Mouse (Mus musculus) neural tube, embryonic 10.5 days (tissue): ENCODE measurements at regions not wholly inside any gene's neighbourhood (a gene's known extent, or its start where the extent isn't known, plus 50 kb on each side); places are given as distances from the start of the nearest gene placed in this dataset.

Source experiments
- DNase-seq: peaks from one replicate; pipeline ENCODE4 v3.0.0-alpha.2; 2017; ENCODE audit warnings: low spot score; ENCODE audit errors: extremely low spot score

- DNase-seq = no peak
These were observed 1119.2 kb upstream of the Adgrl2 start for GRCm38 (mm10) chr3:150109561-150109960.

GRCm38 (mm10) chr3:150112231-150112630 lies 1121.9 kb upstream of the Adgrl2 start:
- DNase-seq = no peak

DNA sequence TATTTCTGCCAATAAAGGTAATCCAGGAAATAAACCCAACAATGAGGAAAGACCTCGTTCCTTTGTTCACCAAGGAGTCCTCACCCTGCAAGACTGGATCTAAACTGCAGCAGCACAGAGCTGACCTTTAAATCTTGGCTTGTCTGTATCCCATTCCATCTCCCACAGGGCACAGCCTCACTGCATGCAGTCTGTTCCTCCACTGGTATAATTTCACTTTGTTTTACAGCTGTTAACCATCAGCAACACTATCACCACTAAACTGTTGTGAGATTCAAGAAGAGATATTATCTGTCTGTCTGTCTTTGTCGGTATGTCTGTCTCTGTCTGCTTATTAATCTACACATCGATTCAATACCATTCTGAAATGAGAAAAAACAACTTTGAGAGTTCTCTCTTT lies 1129.5 kb upstream of the Adgrl2 start:
- no peak for DNase-seq

DNA sequence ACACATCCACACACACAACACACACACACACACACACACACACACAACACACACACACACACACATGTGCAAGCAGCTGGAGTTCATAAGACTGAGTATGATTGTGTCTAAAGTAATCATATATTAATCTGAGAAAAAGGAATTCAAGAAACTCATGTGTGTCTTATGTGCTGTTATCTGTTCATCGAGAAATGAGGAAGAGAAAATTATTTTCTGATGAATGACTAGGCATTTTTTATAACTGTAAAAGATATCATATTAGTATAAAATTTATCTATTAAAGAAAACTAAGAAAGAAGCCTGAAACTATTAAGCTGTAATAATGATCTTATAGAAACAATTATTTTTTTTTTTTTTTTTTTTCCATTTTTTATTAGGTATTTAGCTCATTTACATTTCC lies 1156.3 kb upstream of the Adgrl2 start:
- no peak for DNase-seq

DNA sequence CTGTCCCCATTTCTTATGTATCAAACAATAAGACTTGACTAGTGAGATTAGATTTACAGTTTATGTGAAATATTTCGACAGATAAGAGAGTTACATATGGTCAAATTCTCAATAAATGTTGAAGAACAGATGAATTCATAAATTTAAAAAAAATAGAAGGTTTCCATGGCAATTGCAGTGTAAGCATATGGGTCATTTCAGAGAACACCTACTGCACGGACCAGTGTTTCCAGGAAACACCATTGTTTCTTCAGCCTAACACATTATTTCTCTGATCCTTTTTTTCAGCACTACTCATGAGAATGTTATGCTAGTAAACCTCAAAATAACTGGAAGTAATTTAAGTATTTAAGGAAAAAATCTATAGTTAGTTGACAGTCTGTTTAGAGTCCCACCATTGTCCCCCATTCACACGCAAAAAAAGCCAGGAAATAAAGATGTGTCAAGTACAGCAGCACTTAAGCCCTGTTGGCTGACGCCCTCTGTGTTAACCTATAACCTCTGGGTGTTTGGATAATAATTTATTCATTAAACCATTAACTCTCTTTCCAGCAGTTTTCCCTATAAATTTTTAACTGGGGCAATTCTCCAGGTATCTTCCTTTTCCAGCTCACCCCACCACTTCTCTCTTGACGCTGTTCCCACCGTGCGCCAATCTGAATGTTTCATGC lies 1160.9 kb upstream of the Adgrl2 start:
- no peak for DNase-seq

DNA sequence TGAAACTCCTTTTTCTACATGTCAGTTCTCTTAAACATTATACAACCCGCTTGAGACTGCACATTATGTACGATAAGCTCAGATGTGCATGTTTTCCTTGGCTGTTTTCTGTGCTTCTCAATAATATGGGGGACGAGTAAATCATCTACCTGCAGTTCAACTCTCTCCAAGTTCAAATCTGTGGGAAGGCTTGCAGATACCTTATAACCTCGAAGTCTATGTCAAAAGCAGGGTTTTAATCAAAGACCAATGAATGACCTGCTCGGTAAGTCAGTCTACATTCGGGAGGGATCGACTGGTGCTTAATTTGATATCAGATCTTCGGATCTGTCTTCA lies 1161.4 kb upstream of the Adgrl2 start:
- DNase-seq = no peak

DNA sequence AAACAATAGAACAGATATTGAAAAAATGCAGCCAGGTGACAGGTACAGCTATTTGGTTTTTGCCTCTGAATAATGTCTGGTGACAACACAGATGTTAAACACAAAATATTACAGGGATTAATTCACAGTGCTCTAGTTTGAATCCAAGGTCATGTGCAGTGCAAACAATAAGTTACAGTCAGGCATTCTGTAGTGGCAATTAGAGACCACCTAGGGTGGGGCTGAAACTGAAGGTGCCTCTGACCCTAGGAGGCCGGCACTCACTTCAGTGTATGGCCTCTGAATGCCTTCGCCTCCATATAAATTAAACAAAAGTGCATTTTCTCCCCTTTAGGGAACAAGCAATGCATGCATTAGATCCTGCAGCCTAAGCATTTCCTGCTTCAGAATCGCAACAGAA lies 1162.5 kb upstream of the Adgrl2 start:
- DNase-seq = no peak

GRCm38 (mm10) chr3:150185807-150186206 lies 1195.5 kb upstream of the Adgrl2 start:
- DNase-seq = no peak

DNA sequence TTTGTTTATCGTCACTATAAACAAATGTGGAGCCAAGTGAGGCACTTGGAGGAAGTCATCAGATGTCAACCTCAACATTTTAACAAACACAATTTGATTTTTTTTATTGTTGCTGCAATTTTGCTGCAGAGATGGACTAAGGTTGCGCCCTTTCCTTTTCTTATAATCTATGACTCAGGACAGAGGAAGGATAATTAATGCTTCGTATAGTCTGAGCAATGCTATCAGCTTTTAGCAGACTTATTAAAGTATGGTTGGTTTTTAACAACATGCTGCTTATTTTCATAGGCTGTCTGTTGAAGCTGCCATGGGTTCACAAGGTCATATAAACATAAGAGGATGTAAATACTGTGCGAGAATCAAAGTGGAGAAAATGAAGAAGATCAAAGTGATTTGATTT lies 1202.8 kb upstream of the Adgrl2 start:
- no peak for DNase-seq

GRCm38 (mm10) chr3:150198492-150198891 lies 1208.1 kb upstream of the Adgrl2 start:
- DNase-seq = no peak

- DNase-seq = no peak
These were observed 1215.5 kb upstream of the Adgrl2 start for GRCm38 (mm10) chr3:150205902-150206301.

- no peak for DNase-seq
These were observed 1204.4 kb upstream of the Adgrl4 start for GRCm38 (mm10) chr3:150233279-150233678.

DNA sequence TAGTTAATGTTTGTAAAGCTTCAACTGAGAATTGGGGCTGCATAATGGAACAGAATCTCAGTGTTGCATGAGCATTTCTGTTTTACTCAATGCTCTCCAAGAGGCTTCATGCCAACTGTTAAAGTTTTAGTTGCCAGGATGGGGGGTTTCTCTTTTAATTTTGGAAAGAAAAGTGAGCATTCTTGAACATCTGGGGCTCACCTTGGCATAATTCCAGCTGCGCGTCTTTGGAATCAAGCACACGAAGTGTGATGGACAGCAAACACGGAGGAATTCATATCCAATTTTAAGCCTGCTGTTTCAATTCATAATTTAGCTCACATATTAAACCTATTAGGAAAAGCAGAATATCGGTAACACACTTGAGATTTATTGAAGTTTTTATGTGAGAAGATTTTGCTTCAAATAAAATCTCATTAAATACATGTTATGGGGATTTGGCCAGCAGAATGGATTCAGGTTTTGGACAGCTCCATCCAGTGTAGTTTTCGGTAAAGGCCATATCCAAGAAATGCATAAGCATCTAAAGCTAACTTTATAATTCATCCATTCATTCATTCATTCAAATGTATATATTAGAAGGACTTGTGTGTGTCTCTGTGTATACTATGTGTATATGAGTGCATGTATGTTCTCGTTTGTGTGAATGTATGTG lies 1200.6 kb upstream of the Adgrl4 start:
- no peak for DNase-seq

GRCm38 (mm10) chr3:150275038-150275437 lies 1162.6 kb upstream of the Adgrl4 start:
- DNase-seq = no peak

DNA sequence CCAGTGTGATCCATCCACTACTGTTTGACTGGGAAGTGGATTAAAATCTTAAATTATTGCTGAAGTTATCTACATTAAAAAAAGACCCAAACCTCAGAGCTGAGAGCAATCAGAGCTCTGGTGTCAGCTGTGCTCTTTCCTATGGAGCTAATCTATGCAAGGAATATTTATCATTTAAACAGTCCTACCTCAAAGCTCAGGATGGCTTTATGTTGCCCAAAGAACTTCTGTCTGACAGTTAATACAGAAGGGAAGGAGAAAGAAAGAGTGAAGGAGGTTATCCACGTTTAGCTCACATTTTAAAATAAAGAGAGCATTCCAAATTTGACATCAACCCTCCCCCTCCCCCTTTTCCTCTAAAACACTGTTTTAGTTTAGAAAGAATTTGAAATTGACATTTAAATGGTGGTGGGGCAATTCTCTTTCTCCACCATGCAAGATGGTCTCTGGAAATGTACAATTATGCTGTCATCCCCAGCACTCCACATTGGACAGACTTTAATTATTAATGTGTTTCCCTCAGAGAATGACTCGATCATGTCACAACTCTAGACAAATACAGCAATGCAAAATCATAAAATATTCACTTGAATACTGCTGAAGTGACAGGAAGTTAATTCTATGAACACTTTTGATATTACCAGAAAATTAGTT lies 1141.5 kb upstream of the Adgrl4 start:
- DNase-seq = no peak

DNA sequence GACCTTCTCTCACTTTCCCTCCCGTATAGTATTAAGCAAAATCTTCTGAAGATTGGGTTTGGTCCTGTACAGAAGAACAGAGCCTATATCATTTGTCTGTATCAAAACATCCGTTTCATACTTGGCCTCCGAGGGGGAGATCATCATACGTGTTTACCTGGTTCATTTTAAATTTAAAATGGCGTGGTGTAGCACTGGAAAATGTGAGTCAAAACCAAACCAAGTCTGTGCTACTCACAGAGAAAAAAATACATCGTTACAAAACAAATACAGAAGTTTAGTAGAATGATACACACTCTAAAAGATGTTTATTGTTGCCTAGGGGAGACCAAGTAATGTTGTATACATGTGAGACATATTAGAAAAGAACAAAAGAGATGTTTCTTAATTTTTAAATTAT lies 1108.9 kb upstream of the Adgrl4 start:
- DNase-seq = no peak

GRCm38 (mm10) chr3:150352139-150352725 lies 1085.5 kb upstream of the Adgrl4 start:
- no peak for DNase-seq

DNA sequence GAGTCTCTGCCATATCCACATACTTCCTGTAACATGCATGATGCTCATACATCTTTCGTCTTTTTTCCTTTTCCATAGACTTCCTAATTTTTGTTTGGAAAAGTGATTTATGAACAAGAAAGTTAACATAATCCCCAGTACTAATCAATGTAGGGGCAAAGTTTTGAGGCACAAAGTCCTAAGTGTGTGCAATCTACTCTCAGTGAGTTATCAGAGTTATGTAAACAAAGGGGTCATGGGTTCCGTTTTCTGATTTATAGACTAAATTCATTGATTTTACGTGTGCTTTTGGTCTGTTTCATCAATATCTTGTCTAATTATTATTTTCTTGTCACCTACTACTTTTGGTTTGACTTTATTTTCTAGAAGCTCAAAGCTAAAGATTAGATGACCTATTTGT lies 1071.9 kb upstream of the Adgrl4 start:
- DNase-seq = no peak

GRCm38 (mm10) chr3:150384996-150385627 lies 1052.6 kb upstream of the Adgrl4 start:
- peak; percentile 34 for DNase-seq

- DNase-seq = no peak
These were observed 1035.9 kb upstream of the Adgrl4 start for GRCm38 (mm10) chr3:150401694-150402301.

DNA sequence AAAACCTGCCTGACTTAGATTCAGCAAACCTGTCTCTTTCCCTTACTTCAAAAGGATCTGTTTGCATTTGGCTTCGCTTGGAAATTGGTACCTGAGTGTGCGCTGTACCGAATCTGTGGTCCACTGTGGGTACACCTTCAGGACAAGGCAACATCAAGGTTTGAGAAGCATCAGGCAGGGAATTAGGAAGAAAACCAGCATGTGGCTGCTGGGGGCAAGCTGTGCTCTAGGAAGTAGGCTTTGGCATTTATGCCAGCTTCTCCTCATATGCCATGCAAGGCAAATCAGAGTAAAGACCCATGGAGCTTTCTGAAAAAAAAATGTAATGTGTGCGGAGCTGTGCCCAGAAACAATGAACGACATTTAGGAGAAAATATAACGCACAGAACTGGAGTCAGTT lies 1031.6 kb upstream of the Adgrl4 start:
- no peak for DNase-seq

DNA sequence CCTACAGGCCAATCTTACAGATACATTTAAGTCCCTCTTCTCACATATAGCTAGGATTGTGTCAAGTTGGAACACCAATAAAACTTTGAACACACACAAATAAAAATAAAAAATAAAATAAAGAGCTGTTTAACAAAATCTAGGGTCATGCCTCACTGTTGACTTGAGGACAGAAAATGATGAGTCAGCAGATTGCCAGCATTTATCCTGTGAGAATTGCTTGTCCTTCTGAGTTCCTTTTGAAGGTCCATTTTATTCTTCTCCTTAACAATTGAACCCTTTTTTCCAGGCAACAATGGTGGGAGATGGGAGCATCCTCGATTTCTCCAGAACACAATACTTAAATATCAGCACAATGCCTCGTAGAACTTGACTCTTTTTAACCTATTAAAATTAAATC lies 1022.4 kb upstream of the Adgrl4 start:
- no peak for DNase-seq
